Mouse (Mus musculus) liver, embryonic 11.5 days (tissue): ENCODE results near the gene Mtmr10. TPM values are rescaled to one million over a fixed set of nuclear protein-coding genes. Genes with fewer than 3 reads are reported as not detected.

Experiments used
- ATAC-seq: fragments of 200-750 bp; cut with Nextera tagmentation; replicated peaks from 2 replicates; pipeline ENCODE4 v1.8.0; 2017; ENCODE audit warnings: moderate number of reproducible peaks, mild to moderate bottlenecking, moderate TSS enrichment, moderate library complexity; ENCODE audit not compliant: low FRiP score
- DNase-seq: peaks from one replicate; pipeline ENCODE4 v3.0.0-alpha.2; 2017; ENCODE audit warnings: low spot score
- H3K27ac ChIP-seq: fragments of 300-500 bp; sonication (generic); 2 replicates; pipeline ENCODE4 v1.5.1; 2014; ENCODE audit warnings: mild to moderate bottlenecking, low read depth, low read length, control low read depth
- H3K27me3 ChIP-seq: fragments of 300-500 bp; sonication (generic); replicated peaks from 2 replicates; pipeline ENCODE4 v1.6.1; 2014; ENCODE audit warnings: low read length, mixed read lengths; ENCODE audit not compliant: control insufficient read depth, insufficient read depth
- H3K36me3 ChIP-seq: fragments of 300-500 bp; sonication (generic); 2 replicates; pipeline ENCODE4 v1.6.1; 2014; ENCODE audit warnings: mild to moderate bottlenecking, low read length, moderate library complexity, mixed read lengths; ENCODE audit not compliant: control insufficient read depth, insufficient read depth
- H3K4me1 ChIP-seq: fragments of 300-500 bp; sonication (generic); replicated peaks from 2 replicates; pipeline ENCODE4 v1.6.1; 2014; ENCODE audit warnings: low read length, mixed read lengths; ENCODE audit not compliant: control insufficient read depth, insufficient read depth
- H3K4me2 ChIP-seq: fragments of 300-500 bp; sonication (generic); 2 replicates; pipeline ENCODE4 v1.6.1; 2014; ENCODE audit warnings: mild to moderate bottlenecking, control low read depth, moderate library complexity
- H3K4me3 ChIP-seq: fragments of 300-500 bp; sonication (generic); 2 replicates; pipeline ENCODE4 v1.5.1; 2014; ENCODE audit warnings: low read depth, low read length, control low read depth
- H3K9ac ChIP-seq: fragments of 300-500 bp; sonication (generic); 2 replicates; pipeline ENCODE4 v1.6.1; 2014; ENCODE audit warnings: low read depth, low read length, control low read depth
- H3K9me3 ChIP-seq: fragments of 300-500 bp; sonication (generic); 2 replicates; pipeline ENCODE4 v1.6.1; 2016; ENCODE audit warnings: low read length, inconsistent platforms, mixed read lengths; ENCODE audit not compliant: control insufficient read depth
- WGBS: fragments of 180-500 bp; shearing (Covaris S2); extraction: QIAGEN DNeasy Blood & Tissue Kit; methylation state at CpG from one replicate; pipeline ENCODE4 v1.1.7; 2014; 5-methylcytosine and 5-hydroxymethylcytosine counted together
- polyA plus RNA-seq: library from polyadenylated mRNA; unstranded; fragments of >200 nt; fragmentation: Nextera tagmentation; extraction: Ambion mirVana; gene quantifications from 2 replicates; pipeline ENCODE4 v1.2.1, GENCODE M21; 2014

Gene Mtmr10
- polyA plus RNA-seq, 1 experiment from 2014 or later = 5.5 TPM

DNA sequence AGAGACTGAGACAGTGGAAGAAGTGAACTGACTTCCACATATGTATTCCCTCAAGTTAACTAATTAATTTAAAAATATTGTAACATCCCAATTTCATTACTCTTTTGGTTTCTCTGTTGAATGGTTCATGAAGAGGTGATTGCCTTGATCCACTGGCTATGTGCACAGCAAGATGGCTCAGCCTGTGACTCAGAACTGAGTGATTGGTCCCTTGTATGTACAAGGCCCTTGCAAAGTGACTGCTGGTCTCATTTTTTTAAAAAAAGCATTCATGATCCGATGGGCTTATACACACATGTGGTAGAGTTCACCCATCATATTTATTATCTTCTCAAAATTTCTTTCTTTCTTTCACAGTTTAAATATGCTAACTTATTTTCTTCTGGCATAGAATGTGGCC lies 8.9 kb upstream of the Mtmr10 start:
- H3K36me3 ChIP-seq = no peaks in the 10 kb centered on the region
- no peak overlapping the region for H3K27ac ChIP-seq
- no peaks in the 10 kb centered on the region for H3K4me1 ChIP-seq
- no peaks in the 10 kb centered on the region for H3K9me3 ChIP-seq
- no peak overlapping the region for H3K9ac ChIP-seq
- no peak for ATAC-seq
- 80% methylated on average over 1 of the region's 1 CpGs for WGBS
- no peak for DNase-seq
- H3K27me3 ChIP-seq = no peaks in the 10 kb centered on the region
- H3K4me2 ChIP-seq = no peak overlapping the region
- H3K4me3 ChIP-seq = no peak overlapping the region

DNA sequence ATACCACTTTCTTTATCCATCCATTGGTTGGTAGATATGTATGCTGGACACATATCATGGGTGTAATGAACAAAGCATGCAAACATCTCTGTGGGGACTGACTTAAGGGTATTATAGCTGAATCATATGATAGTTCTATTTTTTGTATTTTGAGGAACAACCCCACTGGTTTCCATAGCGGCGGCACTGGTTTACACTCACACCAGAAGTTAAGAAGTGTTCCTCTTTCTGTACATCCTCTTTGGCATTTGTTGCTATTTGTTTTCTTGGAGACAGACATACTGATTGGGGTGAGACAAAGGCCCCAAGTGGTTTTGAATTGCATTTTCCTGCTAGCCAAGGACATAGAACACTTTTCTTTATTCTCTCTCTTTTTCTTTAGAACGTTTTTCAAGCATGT lies 7.9 kb upstream of the Mtmr10 start:
- ATAC-seq (no peak), DNase-seq (no peak)
- WGBS = 65% methylated on average over 3 of the region's 3 CpGs
- Histone ChIP-seq H3K4me2 (no peak overlapping the region), H3K27me3 (no peaks in the 10 kb centered on the region), H3K4me1 (no peaks in the 10 kb centered on the region), H3K4me3 (no peak overlapping the region), H3K36me3 (no peaks in the 10 kb centered on the region), H3K9me3 (no peaks in the 10 kb centered on the region), H3K9ac (no peak overlapping the region), H3K27ac (no peak overlapping the region)

DNA sequence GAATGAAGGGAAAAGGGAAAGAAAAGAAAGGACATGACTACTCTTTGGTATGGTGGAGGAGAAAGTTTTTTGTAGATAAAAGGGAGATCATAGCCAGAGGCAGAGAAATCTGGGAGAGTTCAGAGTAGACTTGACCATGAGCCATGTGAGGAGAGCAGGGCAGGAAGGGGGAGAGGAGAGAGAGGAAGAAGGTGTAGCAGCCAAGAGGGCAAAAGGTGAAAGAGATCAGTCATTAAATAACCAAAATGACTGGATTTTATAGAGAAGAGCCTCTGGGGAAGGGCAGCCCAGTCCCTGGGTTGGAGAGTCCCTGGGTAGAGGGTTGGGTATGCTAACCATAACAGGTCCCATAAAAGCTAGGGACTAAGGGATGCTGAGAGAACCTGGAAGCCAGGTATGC lies 887 bp upstream of the Mtmr10 start:
- no peak for ATAC-seq
- no peaks in the 10 kb centered on the region for H3K36me3 ChIP-seq
- no peaks in the 10 kb centered on the region for H3K9me3 ChIP-seq
- H3K27me3 ChIP-seq = no peaks in the 10 kb centered on the region
- H3K4me1 ChIP-seq = no peaks in the 10 kb centered on the region
- H3K4me3 ChIP-seq = no peak overlapping the region
- DNase-seq = no peak
- no peak overlapping the region for H3K27ac ChIP-seq
- H3K4me2 ChIP-seq = peak overlapping the region; percentile 82
- no peak overlapping the region for H3K9ac ChIP-seq

DNA sequence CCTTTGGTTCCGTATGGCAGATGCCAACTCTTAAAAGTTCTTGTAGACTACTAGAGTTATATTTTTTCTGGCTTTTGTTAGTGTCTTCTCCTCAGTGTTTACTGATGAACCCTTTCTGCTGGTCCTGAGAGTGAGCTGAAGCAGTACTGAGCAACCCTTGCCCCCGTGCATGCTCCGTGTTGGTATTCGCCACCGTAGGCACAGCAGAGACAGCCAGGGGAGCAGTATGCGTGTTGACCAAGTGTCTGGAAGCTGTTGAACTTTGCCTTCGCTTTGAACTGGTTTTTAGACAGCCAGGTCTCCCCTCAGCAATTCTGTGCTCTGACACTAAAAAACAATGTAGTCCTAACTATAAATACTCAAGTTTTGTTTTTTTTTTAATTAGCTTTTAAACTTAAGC lies 2.0 kb downstream of the Mtmr10 start:
- H3K36me3 ChIP-seq = no peaks in the 10 kb centered on the region
- H3K4me1 ChIP-seq = 0 out of 2 replicates have a peak, but pooled peaks cover 3% of the 10 kb centered on the region
- H3K9ac ChIP-seq = no peak overlapping the region
- no peak overlapping the region for H3K27ac ChIP-seq
- H3K4me3 ChIP-seq = no peak overlapping the region
- 75% methylated on average over 7 of the region's 7 CpGs for WGBS
- no peak for DNase-seq
- ATAC-seq = no peak
- H3K27me3 ChIP-seq = no peaks in the 10 kb centered on the region
- no peak overlapping the region for H3K4me2 ChIP-seq
- no peaks in the 10 kb centered on the region for H3K9me3 ChIP-seq

DNA sequence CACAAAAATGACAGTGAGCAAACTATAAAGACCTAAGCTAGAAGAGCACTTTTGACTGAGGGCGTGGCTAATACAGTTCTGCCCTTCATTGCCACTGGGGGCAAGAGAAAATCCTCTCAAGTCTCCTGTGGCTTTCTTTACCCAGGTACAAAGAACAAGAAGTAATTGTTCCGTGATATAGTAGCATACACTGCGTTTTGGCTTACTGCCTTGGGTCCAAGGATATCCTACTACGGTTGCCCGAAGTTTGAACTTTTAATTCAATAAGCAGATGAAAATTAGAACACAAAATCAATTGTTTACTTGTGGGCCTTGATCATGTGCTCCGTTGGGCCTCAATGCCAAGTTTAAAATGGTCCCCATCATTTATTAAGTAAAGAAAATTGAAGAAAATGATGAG lies 3.0 kb downstream of the Mtmr10 start:
- no peak for DNase-seq
- WGBS = 87% methylated on average over 6 of the region's 6 CpGs

DNA sequence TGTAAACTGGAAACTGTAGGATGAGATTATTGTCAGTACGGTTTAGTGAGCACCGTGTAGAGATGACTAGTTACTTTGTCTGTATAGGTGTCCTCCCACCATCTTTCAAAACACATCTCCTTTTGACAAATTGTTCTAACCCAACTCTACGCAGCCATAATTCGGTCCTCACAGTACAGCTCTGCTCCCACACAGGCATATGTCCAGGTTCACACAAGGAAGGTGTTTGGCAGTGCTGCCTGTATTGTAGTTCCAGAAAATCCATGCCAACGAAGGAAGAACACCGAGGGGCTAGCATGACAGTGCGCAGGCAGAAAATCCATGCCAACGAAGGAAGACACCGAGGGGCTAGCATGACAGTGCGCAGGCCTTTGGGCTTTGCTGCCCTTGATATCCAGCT lies 4.3 kb downstream of the Mtmr10 start:
- H3K9ac ChIP-seq = no peak overlapping the region
- H3K9me3 ChIP-seq = no peaks in the 10 kb centered on the region
- no peaks in the 10 kb centered on the region for H3K36me3 ChIP-seq
- 91% methylated on average over 10 of the region's 10 CpGs for WGBS
- DNase-seq (no peak), ATAC-seq (no peak)
- no peak overlapping the region for H3K4me3 ChIP-seq
- H3K27me3 ChIP-seq = no peaks in the 10 kb centered on the region
- no peak overlapping the region for H3K27ac ChIP-seq
- 0 out of 2 replicates have a peak, but pooled peaks cover 3% of the 10 kb centered on the region for H3K4me1 ChIP-seq
- no peak overlapping the region for H3K4me2 ChIP-seq

More for the DNA sequence above, 3.0 kb downstream of the Mtmr10 start:
- no peaks in the 10 kb centered on the region for H3K27me3 ChIP-seq
- H3K4me2 ChIP-seq = no peak overlapping the region
- no peak overlapping the region for H3K27ac ChIP-seq
- no peak overlapping the region for H3K9ac ChIP-seq
- H3K4me3 ChIP-seq = no peak overlapping the region
- 0 out of 2 replicates have a peak, but pooled peaks cover 3% of the 10 kb centered on the region for H3K4me1 ChIP-seq
- H3K9me3 ChIP-seq = no peaks in the 10 kb centered on the region
- ATAC-seq = no peak
- no peaks in the 10 kb centered on the region for H3K36me3 ChIP-seq

DNA sequence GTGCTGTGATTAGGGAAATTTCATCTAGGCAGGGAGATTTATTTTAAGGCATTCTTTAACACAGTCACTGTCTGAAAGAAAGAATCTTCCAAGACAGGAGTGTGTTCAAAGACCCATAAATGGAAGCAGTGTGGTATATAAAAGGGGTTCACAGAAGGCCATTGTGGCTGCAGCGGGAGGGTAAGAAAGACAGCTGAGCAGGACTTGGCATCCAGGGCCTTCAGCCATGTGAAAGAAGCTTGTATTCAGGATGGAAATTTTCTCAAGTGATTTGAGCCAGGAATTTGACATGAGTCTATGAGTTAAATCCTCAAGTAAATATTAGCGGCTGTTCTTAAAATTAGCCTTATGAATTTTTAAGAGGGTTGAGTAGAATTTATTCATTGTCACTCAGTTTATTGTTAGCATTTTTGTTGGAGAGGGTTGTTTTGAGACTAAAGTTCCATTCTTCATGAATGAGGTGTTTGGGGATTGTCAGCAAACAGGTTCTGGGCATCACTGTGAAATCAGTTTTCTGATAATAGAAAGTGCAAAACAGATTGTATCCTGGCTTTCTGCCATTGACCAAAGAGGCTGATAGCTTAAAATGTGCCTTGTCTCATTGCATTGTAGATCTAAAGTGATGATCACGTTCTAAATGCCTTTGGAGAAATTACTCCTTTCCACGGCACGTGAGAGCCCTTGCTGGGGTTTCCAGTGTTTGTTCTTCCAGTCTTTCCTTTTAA lies 9.0 kb downstream of the Mtmr10 start:
- WGBS = 85% methylated on average over 5 of the region's 5 CpGs
- Histone ChIP-seq H3K9ac (no peak overlapping the region), H3K27me3 (no peaks in the 10 kb centered on the region), H3K4me2 (no peak overlapping the region), H3K4me3 (no peak overlapping the region), H3K27ac (no peak overlapping the region), H3K9me3 (no peaks in the 10 kb centered on the region), H3K4me1 (0 out of 2 replicates have a peak, but pooled peaks cover 3% of the 10 kb centered on the region), H3K36me3 (no peaks in the 10 kb centered on the region)
- no peak for DNase-seq
- ATAC-seq = no peak

DNA sequence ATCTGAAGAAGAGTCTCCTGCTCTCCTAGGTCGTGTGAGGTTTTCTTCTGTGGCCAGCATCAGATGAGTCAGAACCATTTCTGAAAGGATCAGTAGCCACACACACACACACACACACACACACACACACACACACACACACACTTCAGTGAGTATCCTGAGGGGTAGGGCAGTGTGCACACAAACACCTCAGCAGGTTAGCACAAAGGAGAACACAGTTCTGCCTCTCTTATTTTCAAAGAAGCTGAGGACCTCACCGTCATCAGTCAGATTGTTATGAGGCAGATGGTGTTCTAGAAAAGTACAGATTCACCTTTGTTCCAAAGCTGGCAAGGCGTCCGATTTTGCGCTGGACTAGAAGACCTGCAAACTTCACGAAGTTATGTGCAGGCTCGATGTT lies 22.8 kb downstream of the Mtmr10 start:
- Histone ChIP-seq H3K27me3 (no peaks in the 10 kb centered on the region), H3K9me3 (no peaks in the 10 kb centered on the region), H3K9ac (no peak overlapping the region), H3K27ac (no peak overlapping the region), H3K36me3 (no peaks in the 10 kb centered on the region), H3K4me1 (no peaks in the 10 kb centered on the region), H3K4me2 (no peak overlapping the region), H3K4me3 (no peak overlapping the region)
- no peak for ATAC-seq
- WGBS = 88% methylated on average over 7 of the region's 7 CpGs
- no peak for DNase-seq

DNA sequence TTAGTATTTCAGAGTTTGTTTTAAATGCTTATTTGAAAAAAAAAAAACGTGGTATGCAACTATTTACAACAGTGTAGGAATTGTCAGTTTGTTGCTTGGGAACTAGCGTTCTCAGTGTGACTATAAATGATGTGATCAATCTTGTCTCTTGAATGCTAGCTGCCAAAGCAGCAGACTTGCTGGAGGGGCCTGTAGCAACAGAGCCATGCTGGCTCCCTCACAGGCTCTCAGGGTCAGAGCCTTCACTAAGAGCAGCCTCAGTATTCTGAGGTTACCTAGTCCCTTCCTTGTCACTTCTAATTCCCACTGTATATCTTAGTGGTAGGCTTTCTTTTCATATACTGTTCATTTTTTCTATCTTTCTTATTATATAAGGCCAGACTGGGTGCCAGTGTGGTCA lies 23.3 kb downstream of the Mtmr10 start:
- no peak overlapping the region for H3K9ac ChIP-seq
- no peak overlapping the region for H3K4me3 ChIP-seq
- H3K4me2 ChIP-seq = no peak overlapping the region
- 70% methylated on average over 2 of the region's 2 CpGs for WGBS
- no peaks in the 10 kb centered on the region for H3K9me3 ChIP-seq
- H3K36me3 ChIP-seq = no peaks in the 10 kb centered on the region
- no peak for ATAC-seq
- no peak for DNase-seq
- no peak overlapping the region for H3K27ac ChIP-seq
- no peaks in the 10 kb centered on the region for H3K27me3 ChIP-seq
- H3K4me1 ChIP-seq = no peaks in the 10 kb centered on the region
